Comparison of ENCODE assay signal across 25 mouse cellular contexts in genomic region chr17:12422143-12422542, GRCm38 (mm10). TPM values are rescaled to one million over a fixed set of nuclear protein-coding genes. Genes with fewer than 3 reads are reported as not detected.
A peak's percentile ranks its signal among the peaks of the same experiment; 100 is the strongest.
DNase-seq lines count a peak whose midpoint lies in the region; ATAC-seq and TF ChIP-seq lines count a peak whose summit lies in the region.
"Had no signal": no experiment of that assay in that cellular context is flagged by ENCODE, and none has a peak within 500 bp of the region (broad histone marks: within the 10 kb centered on the region; RNA-seq: fewer than 3 reads in every experiment).

No protein-coding gene starts in this region.

- no peaks in the 10 kb centered on the region for H3K27me3 ChIP-seq in hindbrain, postnatal 0 days (ENCODE audit: insufficient read depth, low read length)
- no peaks in the 10 kb centered on the region for H3K27me3 ChIP-seq in hindbrain, embryonic 11.5 days (ENCODE audit: control insufficient read depth, insufficient read depth, low read length)
- no peaks in the 10 kb centered on the region for H3K27me3 ChIP-seq in liver, embryonic 14.5 days (ENCODE audit: control insufficient read depth, insufficient read depth, low read length)
- H3K27me3 ChIP-seq in ES-Bruce4 (ENCODE audit: control insufficient read depth, insufficient read depth, low read length, poor library complexity, severe bottlenecking) = no peaks in the 10 kb centered on the region
- no peaks in the 10 kb centered on the region for H3K27me3 ChIP-seq in stomach, postnatal 0 days (ENCODE audit: control insufficient read depth, insufficient read depth, low read length)
- H3K27me3 ChIP-seq: embryonic facial prominence, embryonic 12.5 days; stomach, embryonic 15.5 days had no signal

- H3K4me1 ChIP-seq in hindbrain, postnatal 0 days (ENCODE audit: insufficient read depth, low read length) = no peaks in the 10 kb centered on the region
- no peaks in the 10 kb centered on the region; the same call in 1 of the 2 replicates for H3K4me1 ChIP-seq in hindbrain, embryonic 11.5 days (replicated peaks; ENCODE audit: control insufficient read depth, insufficient read depth, low read length)
- peaks cover 0 to 5% of the 10 kb centered on the region in 2 experiments; a peak in 2 of 4 replicates for H3K4me1 ChIP-seq in liver, embryonic 14.5 days (replicated peaks; ENCODE audit: control insufficient read depth in 2 of 2, insufficient read depth in 2 of 2, low read length in 1 of 2)
- no peaks in the 10 kb centered on the region for H3K4me1 ChIP-seq in ES-Bruce4 (ENCODE audit: control insufficient read depth, insufficient read depth, low read length)
- H3K4me1 ChIP-seq in stomach, postnatal 0 days (replicated peaks; ENCODE audit: control insufficient read depth, insufficient read depth) = 0 out of 2 replicates have a peak, but pooled peaks cover 2% of the 10 kb centered on the region
- H3K4me1 ChIP-seq: hindbrain, embryonic 13.5 days; stomach, embryonic 15.5 days had no signal

- no peak overlapping the region for H3K9ac ChIP-seq in hindbrain, postnatal 0 days (replicated peaks; ENCODE audit: low read length)
- H3K9ac ChIP-seq in hindbrain, embryonic 11.5 days (ENCODE audit: low read depth, low read length) = no peak overlapping the region
- H3K9ac ChIP-seq in liver, embryonic 14.5 days (replicated peaks) = no peak overlapping the region
- no peak overlapping the region for H3K9ac ChIP-seq in ES-Bruce4 (ENCODE audit: low read depth, poor library complexity, severe bottlenecking)
- no peak overlapping the region for H3K9ac ChIP-seq in stomach, postnatal 0 days (ENCODE audit: low read length)
- H3K9ac ChIP-seq: embryonic facial prominence, embryonic 12.5 days; hindbrain, embryonic 13.5 days; stomach, embryonic 15.5 days had no signal

- no peak overlapping the region for H3K4me3 ChIP-seq in hindbrain, postnatal 0 days (ENCODE audit: low read length)
- H3K4me3 ChIP-seq in hindbrain, embryonic 11.5 days (ENCODE audit: low read depth, low read length) = no peak overlapping the region
- H3K4me3 ChIP-seq in liver, embryonic 14.5 days (ENCODE audit: insufficient read depth in 1 of 2, low read depth in 2 of 2, low read length in 2 of 2) = no peak overlapping the region
- H3K4me3 ChIP-seq in ES-Bruce4 (ENCODE audit: low read depth, low read length) = no peak overlapping the region
- H3K4me3 ChIP-seq in stomach, postnatal 0 days (ENCODE audit: low read depth, low read length) = no peak overlapping the region
- H3K4me3 ChIP-seq: embryonic facial prominence, embryonic 12.5 days; erythroblast, embryonic 14.5 days; heart, embryonic 10.5 days; hindbrain, embryonic 13.5 days; stomach, embryonic 15.5 days had no signal

- no peak for TF ChIP-seq EP300 in liver, embryonic 14.5 days (IDR thresholded peaks at IDR 0.05; ENCODE audit: low read depth)
- no peak for TF ChIP-seq EP300 in ES-Bruce4 (IDR thresholded peaks at IDR 0.05; ENCODE audit: insufficient read depth, low read depth, low read length)
- TF ChIP-seq EP300 in stomach, postnatal 0 days (optimal IDR thresholded peaks at IDR 0.05) = no peak

- H3K36me3 ChIP-seq in hindbrain, postnatal 0 days (ENCODE audit: insufficient read depth, low read length) = no peaks in the 10 kb centered on the region
- H3K36me3 ChIP-seq in hindbrain, embryonic 11.5 days (ENCODE audit: control insufficient read depth, insufficient read depth, low read length) = no peaks in the 10 kb centered on the region
- no peaks in the 10 kb centered on the region for H3K36me3 ChIP-seq in liver, embryonic 14.5 days (replicated peaks; ENCODE audit: control insufficient read depth, insufficient read depth, low read depth)
- no peaks in the 10 kb centered on the region for H3K36me3 ChIP-seq in ES-Bruce4 (ENCODE audit: control insufficient read depth, insufficient read depth, low read length, poor library complexity, severe bottlenecking)
- no peaks in the 10 kb centered on the region for H3K36me3 ChIP-seq in stomach, postnatal 0 days (ENCODE audit: control insufficient read depth, insufficient read depth, low read length)
- H3K36me3 ChIP-seq: embryonic facial prominence, embryonic 12.5 days; heart, embryonic 10.5 days; hindbrain, embryonic 13.5 days; stomach, embryonic 15.5 days had no signal

- ATAC-seq in hindbrain, postnatal 0 days = no peak
- ATAC-seq in hindbrain, embryonic 11.5 days (ENCODE audit: low FRiP score) = no peak
- ATAC-seq in liver, embryonic 14.5 days (ENCODE audit: insufficient read depth) = no peak
- ATAC-seq in stomach, postnatal 0 days (ENCODE audit: low FRiP score, low TSS enrichment) = no peak
- ATAC-seq: forebrain, embryonic 14.5 days; intestine, embryonic 16.5 days; midbrain, embryonic 16.5 days had no signal

- no peak for DNase-seq in hindbrain, postnatal 0 days (ENCODE audit: low spot score)
- DNase-seq in hindbrain, embryonic 11.5 days (ENCODE audit: low spot score) = no peak
- no peak for DNase-seq in liver, embryonic 14.5 days (ENCODE audit: low read depth in 3 of 3, low spot score in 3 of 3)
- DNase-seq in liver = no peak
- DNase-seq in stomach, postnatal 0 days (ENCODE audit: low spot score) = no peak
- no peak for DNase-seq in urinary bladder, postnatal 14 days (ENCODE audit: low spot score)
- DNase-seq: adrenal gland, postnatal 10 days; cerebellum, postnatal 10 days; gastrocnemius, postnatal 36 days; heart, postnatal 10 days; kidney, postnatal 10 days; right cerebral cortex, postnatal 25 days; thymus, adult 2 months had no signal

- no peak overlapping the region for H3K4me2 ChIP-seq in hindbrain, postnatal 0 days (ENCODE audit: low read depth, low read length)
- no peak overlapping the region for H3K4me2 ChIP-seq in hindbrain, embryonic 11.5 days (replicated peaks; ENCODE audit: low read depth, low read length)
- H3K4me2 ChIP-seq in liver, embryonic 14.5 days (ENCODE audit: low read depth) = no peak overlapping the region
- no peak overlapping the region for H3K4me2 ChIP-seq in stomach, postnatal 0 days (replicated peaks; ENCODE audit: low read depth)
- H3K4me2 ChIP-seq: embryonic facial prominence, embryonic 12.5 days; hindbrain, embryonic 13.5 days; stomach, embryonic 15.5 days had no signal

- H3K9me3 ChIP-seq in hindbrain, postnatal 0 days (ENCODE audit: low read length) = no peaks in the 10 kb centered on the region
- H3K9me3 ChIP-seq in hindbrain, embryonic 11.5 days (ENCODE audit: control insufficient read depth, low read length) = no peaks in the 10 kb centered on the region; the same call in 1 of the 2 replicates
- H3K9me3 ChIP-seq in liver, embryonic 14.5 days (ENCODE audit: control insufficient read depth, low read length) = no peaks in the 10 kb centered on the region
- H3K9me3 ChIP-seq in ES-Bruce4 (replicated peaks; ENCODE audit: control insufficient read depth, insufficient read depth, low read length, poor library complexity, severe bottlenecking) = no peaks in the 10 kb centered on the region
- H3K9me3 ChIP-seq in stomach, postnatal 0 days (ENCODE audit: control insufficient read depth, low read length) = no peaks in the 10 kb centered on the region
- H3K9me3 ChIP-seq: embryonic facial prominence, embryonic 12.5 days; hindbrain, embryonic 13.5 days; stomach, embryonic 15.5 days had no signal

- TF ChIP-seq CTCF in hindbrain, postnatal 0 days (IDR thresholded peaks at IDR 0.05; ENCODE audit: low read depth) = peak; percentile 33
- peak; percentile 34; the same call in 1 of the 2 replicates for TF ChIP-seq CTCF in liver, embryonic 14.5 days (IDR thresholded peaks at IDR 0.05; ENCODE audit: low read depth)
- TF ChIP-seq CTCF in ES-Bruce4 (IDR thresholded peaks at IDR 0.05; ENCODE audit: low read depth, low read length) = peak; percentile 15
- TF ChIP-seq CTCF in stomach, postnatal 0 days (IDR thresholded peaks at IDR 0.05; ENCODE audit: low read depth) = peak; percentile 37

- no peak overlapping the region for H3K27ac ChIP-seq in hindbrain, postnatal 0 days
- H3K27ac ChIP-seq in hindbrain, embryonic 11.5 days (ENCODE audit: low read depth, low read length) = no peak overlapping the region
- no peak overlapping the region for H3K27ac ChIP-seq in liver, embryonic 14.5 days
- no peak overlapping the region for H3K27ac ChIP-seq in ES-Bruce4 (ENCODE audit: insufficient read depth, low read length)
- H3K27ac ChIP-seq in stomach, postnatal 0 days (replicated peaks) = no peak overlapping the region
- H3K27ac ChIP-seq: embryonic facial prominence, embryonic 12.5 days; heart, embryonic 10.5 days; hindbrain, embryonic 13.5 days; stomach, embryonic 15.5 days had no signal

- no peak for TF ChIP-seq POLR2A in ES-Bruce4 (IDR thresholded peaks at IDR 0.05; ENCODE audit: insufficient read depth, low read length)

- 83% methylated on average over 1 of the region's 1 CpGs for WGBS in hindbrain, postnatal 0 days
- 79% methylated on average over 1 of the region's 1 CpGs for WGBS in hindbrain, embryonic 11.5 days
- WGBS in liver, embryonic 14.5 days (ENCODE audit: insufficient replicate concordance) = 84% methylated on average over 1 of the region's 1 CpGs
- 81% methylated on average over 1 of the region's 1 CpGs for WGBS in stomach, postnatal 0 days

RNA-seq across cellular contexts. Expression of gene Plg, which starts 43.7 kb away (rescaled TPM):
- total RNA-seq in hindbrain, postnatal 0 days (2014; rRNA removed) = 0.07 and 0.21 TPM in 2 replicates
- 0.11 TPM in 1 of 2 replicates, not detected in the other for polyA plus RNA-seq in hindbrain, postnatal 0 days (2015; fragmentation: Nextera tagmentation; extraction: Ambion mirVana)
- not detected in 2 replicates for polyA plus RNA-seq in hindbrain, embryonic 11.5 days (2014; fragmentation: Nextera tagmentation; extraction: Ambion mirVana)
- polyA plus RNA-seq in liver, embryonic 14.5 days (2012; rRNA removed) = 164 and 200 TPM in 2 replicates
- polyA plus RNA-seq in liver, embryonic 14.5 days (2014; fragmentation: Nextera tagmentation; extraction: Ambion mirVana) = 202 and 224 TPM in 2 replicates
- not detected in 2 replicates for polyA plus RNA-seq in ES-Bruce4 (2011; ENCODE audit: insufficient read depth, insufficient read length, low read depth, missing spikeins)
- polyA plus RNA-seq in stomach, postnatal 0 days (2015; fragmentation: Nextera tagmentation; extraction: Ambion mirVana) = 0.95 and 2.5 TPM in 2 replicates
- total RNA-seq: CH12.LX; heart, postnatal 10 days; megakaryocyte-erythroid progenitor cell, adult 5-6 weeks; neutrophil, adult 5-6 weeks had no signal
- polyA plus RNA-seq: forebrain, embryonic 14.5 days; hindbrain, embryonic 13.5 days; midbrain, embryonic 16.5 days had no signal

Comparison
In these comparisons a context has a peak if more than half of its experiments do, and no peak if none do; other contexts are left out.
1. RNA of gene Plg, which starts 43.7 kb away (polyA plus RNA-seq): 164 to 224 TPM in liver, embryonic 14.5 days; 0.95 to 2.5 TPM in stomach, postnatal 0 days, 0.11 TPM in hindbrain, postnatal 0 days, not detected in hindbrain, embryonic 11.5 days and not detected in ES-Bruce4; every median in the first group is over 10 times any median in the second.
2. Peak in every context shown above with its lines, with median percentiles within 50 percentile points of each other: CTCF ChIP-seq.